Mouse (Mus musculus): ENCODE measurements around the gene Gm11437.

Gene Gm11437

GRCm38 (mm10) chr11:84167046-84167526 lies at the start of gene Gm11437:
Gene Gm11437 (minus strand): TSS chr11:84167476.
- DNase-seq (ENCODE audit: low read depth, low spot score) = no peak

DNA sequence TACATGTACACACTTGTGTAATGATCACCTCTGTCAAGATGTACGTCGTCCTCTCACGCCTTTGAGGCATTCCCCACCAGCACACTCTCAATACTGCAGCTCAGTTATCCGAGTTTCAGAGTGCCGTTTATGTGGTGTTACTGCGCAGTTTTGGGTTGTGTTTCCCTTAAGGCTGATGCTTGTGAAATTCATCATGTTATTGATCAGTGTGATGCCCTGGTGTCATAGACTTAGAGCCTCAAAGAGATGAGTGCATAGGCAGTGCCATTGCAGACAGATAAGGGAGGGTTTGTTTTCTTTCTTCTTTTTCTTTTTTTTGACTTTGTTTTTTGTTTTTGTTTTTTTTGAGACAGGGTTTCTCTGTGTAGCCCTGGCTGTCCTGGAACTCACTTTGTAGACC lies 43.6 kb upstream of the Gm11437 start:
- DNase-seq (ENCODE audit: low read depth, low spot score) = no peak

- DNase-seq (ENCODE audit: low read depth, low spot score) = no peak
Observed at GRCm38 (mm10) chr11:84205776-84206175, 38.5 kb upstream of the Gm11437 start.

- no peak for DNase-seq (ENCODE audit: low read depth, low spot score)
Observed at GRCm38 (mm10) chr11:84197607-84198402, 30.5 kb upstream of the Gm11437 start.

- no peak for DNase-seq (ENCODE audit: low read depth, low spot score)
Observed at GRCm38 (mm10) chr11:84194751-84195150, 27.5 kb upstream of the Gm11437 start.

DNA sequence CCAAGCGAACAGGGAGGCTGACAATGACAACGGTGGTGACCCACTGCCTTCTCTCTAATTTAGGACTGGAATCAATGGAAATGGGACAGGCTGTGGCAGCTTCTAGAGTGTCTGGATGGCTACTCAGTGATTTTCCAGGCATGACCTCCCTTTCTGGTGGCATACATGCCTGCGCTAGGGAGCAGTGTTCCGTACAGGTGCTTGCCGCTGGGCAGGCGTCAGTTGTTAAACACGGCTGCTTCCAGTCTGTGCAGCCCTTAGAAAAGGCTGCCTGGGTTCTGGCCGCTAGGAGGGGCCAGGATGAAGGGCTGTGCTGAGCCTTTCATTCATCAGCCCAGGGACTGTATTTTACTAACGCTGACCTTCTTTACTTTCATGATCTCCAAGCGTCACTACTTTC lies 26.0 kb upstream of the Gm11437 start:
- peak; percentile 43 for DNase-seq (ENCODE audit: low read depth, low spot score)

GRCm38 (mm10) chr11:84190581-84191233 lies 23.4 kb upstream of the Gm11437 start:
- no peak for DNase-seq (ENCODE audit: low read depth, low spot score)

- no peak for DNase-seq (ENCODE audit: low read depth, low spot score)
Observed at GRCm38 (mm10) chr11:84188530-84188929, 21.3 kb upstream of the Gm11437 start.

DNA sequence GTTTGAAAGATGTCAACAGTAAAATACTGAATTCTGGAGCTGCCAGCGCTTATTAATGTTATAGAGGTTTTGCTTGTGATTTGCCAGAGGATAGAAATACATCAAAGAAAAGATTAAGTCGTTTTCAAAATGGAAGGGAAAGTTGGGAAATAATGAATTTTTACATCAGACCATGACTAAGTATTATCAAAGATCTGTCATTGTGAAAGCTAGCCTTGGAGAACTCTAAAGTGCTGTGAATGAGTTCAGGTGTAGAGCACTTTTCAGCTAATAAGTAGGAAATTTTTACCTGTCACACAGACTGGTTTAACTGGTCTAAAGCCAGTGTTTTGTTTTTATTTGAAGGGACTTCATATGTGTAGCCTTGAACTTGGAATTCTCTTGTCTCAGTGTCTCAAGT lies 14.0 kb upstream of the Gm11437 start:
- no peak for DNase-seq (ENCODE audit: low read depth, low spot score)

DNA sequence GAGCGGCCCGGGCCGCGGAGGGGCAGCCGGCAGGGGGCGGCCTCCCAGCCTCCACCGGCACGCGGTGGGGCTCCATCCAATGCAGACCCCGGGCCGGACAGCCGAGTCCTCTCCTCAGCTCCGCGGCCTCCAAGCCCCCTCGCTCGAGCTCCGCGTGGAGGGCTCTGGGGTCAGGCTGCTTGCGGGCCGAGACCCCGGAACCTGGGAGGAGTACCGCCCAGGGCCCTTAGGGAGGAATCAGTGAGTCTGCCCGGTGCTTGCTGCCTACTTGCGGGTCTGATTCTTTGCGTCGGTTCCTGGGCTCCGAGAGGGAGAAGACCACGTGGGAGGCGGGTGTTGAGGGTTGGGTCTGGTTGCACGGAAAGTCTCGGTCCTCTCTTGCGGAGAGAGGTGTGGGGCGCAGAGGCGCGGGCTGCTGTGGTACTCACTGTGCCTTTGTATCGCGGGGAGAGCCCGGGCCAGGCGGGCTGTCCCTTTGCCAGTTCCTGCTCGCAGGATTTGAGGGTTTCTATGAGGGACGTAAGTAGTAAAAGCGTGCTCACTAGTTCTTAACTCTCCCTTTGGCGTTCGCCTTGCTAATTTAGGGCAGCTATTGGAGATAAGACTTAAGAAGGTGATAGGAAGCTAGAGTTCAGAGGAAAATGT lies 12.8 kb upstream of the Gm11437 start:
- peak; percentile 85 for DNase-seq (ENCODE audit: low read depth, low spot score)

- peak; percentile 94 for DNase-seq (ENCODE audit: low read depth, low spot score)
Observed at GRCm38 (mm10) chr11:84179226-84179953, 12.1 kb upstream of the Gm11437 start.

DNA sequence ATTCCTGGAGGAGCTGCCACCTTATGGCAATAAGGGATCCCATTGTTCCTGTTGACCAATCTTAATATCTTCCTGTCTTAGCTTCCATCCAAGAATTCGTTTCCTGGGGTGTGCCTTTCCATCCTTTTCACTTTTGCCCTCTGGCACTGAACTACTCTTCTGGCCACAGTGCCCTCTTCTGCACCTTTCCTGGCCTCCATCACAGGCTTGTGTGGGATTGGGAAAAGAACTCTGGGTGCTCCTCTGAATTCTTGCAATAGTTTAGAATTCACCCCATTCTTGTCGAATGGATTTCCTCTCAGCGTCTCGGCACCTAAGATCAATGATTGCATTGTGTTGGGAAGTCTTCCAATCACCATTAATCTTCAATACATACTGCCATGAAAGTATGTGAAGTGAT lies 11.3 kb upstream of the Gm11437 start:
- DNase-seq (ENCODE audit: low read depth, low spot score) = no peak

DNA sequence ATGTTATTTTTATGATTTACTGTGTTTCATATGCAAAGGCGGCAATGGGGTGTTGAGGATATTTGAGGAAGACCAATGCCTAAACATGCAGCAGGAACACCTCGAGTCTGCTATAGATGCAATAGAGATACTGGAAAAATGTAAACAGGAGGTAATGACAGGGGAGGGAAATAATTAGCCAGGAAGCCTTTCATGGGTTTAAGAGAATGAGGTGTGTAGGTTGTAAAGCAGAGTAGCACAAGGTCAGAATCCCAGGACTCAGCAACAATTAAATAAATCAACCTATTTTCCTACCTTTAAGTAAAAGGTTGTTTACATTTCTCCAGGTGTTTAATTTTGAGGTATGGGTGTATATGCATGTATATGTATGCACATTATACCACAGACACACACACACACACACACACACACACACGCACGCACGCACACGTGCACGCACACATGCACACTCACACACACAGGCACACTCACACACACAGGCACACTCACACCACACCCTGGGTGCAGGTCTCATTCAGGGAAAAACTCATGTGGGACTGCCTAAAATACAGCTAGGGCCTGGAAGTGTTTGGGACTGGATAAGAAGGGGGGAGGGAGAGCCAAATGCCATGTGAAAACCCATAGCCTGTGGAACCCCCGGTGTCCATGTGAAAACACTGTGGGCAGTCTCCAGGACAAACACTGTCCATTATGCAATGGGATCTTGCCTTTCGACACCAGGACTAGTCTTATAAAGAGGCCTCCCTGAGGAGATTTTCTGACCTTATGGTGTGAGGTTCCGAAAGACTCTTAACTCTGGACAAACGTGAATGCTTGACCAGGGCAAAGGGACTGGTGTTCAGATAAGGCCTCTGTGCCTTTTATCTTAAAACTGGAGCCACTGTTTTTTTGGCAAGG lies 5.5 kb upstream of the Gm11437 start:
- DNase-seq (ENCODE audit: low read depth, low spot score) = no peak

DNA sequence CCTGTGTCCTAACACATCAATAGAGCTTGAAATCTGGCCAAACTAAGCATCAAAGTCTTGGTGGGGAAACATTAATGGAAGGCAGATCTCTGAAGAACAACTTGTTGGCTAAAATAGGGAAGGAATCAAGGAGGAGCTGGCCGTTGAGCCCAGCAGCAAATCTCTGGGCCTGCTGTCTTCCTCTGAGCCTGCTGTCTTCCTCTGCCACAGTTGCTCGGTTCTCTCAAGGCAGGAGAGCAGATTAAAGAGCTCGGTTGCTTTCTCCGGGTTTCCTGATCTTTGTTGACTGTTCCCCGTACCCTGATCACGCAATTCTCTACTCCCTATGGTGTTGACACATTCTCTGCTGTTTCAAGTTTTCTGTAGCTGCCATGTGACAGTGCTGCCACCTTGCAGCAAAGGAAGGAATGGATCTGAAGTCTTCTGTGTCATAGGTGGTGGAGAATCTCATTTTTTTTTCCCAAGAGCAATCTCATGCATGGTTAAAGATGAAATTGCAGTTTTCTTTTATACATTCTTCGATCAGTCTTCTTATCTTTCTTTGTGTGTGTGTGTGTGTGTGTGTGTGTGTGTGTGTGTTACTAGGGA lies 1.5 kb upstream of the Gm11437 start:
- peak; percentile 52 for DNase-seq (ENCODE audit: low read depth, low spot score)

DNA sequence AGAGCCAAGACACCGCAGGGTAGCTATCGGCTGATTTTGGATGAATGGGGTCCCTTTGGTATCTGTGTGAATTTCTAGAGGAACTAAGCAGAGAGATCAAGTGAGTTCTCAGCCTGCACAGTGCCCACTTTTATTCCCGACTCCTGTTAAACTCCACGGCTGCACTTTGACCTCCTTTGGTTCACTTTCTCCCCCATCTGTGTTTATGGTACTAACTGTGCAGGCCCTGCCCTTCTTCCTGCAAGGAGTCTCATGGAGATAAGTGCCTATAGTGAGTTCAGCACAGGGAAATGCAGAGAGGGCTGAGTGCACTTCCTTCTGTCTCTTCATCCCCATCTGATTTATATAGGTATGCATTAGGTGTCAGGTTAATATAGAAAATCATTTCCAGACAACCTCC lies 2.7 kb downstream of the Gm11437 start:
- DNase-seq (ENCODE audit: low read depth, low spot score) = no peak

GRCm38 (mm10) chr11:84164123-84164522 lies 3.2 kb downstream of the Gm11437 start:
- DNase-seq (ENCODE audit: low read depth, low spot score) = no peak

- DNase-seq (ENCODE audit: low read depth, low spot score) = no peak
Observed at GRCm38 (mm10) chr11:84156535-84157262, 10.6 kb downstream of the Gm11437 start.

- peak; percentile 67 for DNase-seq (ENCODE audit: low read depth, low spot score)
Observed at GRCm38 (mm10) chr11:84150884-84151283, 16.4 kb downstream of the Gm11437 start.

- DNase-seq (ENCODE audit: low read depth, low spot score) = no peak
Observed at GRCm38 (mm10) chr11:84146081-84146480, 21.2 kb downstream of the Gm11437 start.

All from ES-CJ7 (cell line).